Mouse (Mus musculus) layer of hippocampus, postnatal 25 days (tissue): ENCODE measurements around the gene Chmp3. TPM values are rescaled to one million over a fixed set of nuclear protein-coding genes. Genes with fewer than 3 reads are reported as not detected.

Source experiments
- DNase-seq, 2 experiments: peaks; one replicate each; pipeline ENCODE4 v3.0.0; 2022; ENCODE audit warnings: mixed read lengths in 2 of 2, low spot score in 1 of 2; ENCODE audit errors: extremely low spot score in 1 of 2
- total RNA-seq, 2 experiments: library from RNA; stranded (reverse); gene quantifications; 2 replicates each; pipeline ENCODE4 v1.2.3; 2021

Chmp3 gene
- total RNA-seq, 2 experiments from 2014 or later, result 83.6 to 97.4 TPM

- DNase-seq, result no peak
These were observed 64.2 kb downstream of the Chmp3 start for GRCm38 (mm10) chr6:71607756-71608155.

- DNase-seq, result no peak
These were observed 65.4 kb downstream of the Chmp3 start for GRCm38 (mm10) chr6:71608994-71609393.

- DNase-seq, result no peak
These were observed 66.4 kb downstream of the Chmp3 start for GRCm38 (mm10) chr6:71609968-71610367.

DNA sequence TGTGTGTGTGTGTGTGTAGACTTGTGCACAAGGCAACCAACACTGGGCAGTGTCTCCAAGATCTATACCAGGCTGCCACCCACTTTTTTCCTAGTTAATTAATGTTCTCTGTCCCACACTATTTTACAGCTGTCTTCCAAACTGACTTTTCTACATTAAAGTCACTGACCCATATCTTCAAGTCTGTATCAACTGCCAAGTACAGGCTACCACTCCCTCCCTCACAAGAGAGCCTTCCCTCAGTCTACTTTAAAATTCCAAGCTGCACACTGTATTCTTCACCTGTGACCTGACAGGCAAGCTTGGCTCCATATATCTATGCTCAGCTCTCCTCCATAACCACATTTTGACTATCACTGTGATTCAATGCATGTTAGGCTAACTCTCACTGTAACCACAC, 69.6 kb downstream of the Chmp3 start:
- DNase-seq, result no peak

- DNase-seq, result no peak
These were observed 73.4 kb downstream of the Chmp3 start for GRCm38 (mm10) chr6:71616959-71617358.

DNA sequence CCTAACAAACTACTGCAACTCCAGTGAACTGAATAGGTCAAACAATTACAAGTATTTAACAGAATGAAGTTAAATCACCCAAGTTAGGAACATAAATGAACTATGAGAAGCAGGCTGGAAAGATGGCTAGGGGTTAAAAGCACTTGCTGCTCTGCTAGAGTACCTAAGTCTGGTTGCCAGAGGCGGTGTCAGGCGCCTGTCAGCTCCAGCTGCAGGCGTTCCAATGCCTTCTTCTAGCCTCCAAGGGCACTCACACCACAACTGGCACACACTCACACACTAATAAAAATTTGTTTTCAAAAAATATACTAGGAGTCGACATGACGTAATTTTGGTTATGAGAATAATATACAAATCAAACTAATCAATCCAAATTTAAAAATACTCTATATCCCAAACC, 78.0 kb downstream of the Chmp3 start:
- no peak for DNase-seq

DNA sequence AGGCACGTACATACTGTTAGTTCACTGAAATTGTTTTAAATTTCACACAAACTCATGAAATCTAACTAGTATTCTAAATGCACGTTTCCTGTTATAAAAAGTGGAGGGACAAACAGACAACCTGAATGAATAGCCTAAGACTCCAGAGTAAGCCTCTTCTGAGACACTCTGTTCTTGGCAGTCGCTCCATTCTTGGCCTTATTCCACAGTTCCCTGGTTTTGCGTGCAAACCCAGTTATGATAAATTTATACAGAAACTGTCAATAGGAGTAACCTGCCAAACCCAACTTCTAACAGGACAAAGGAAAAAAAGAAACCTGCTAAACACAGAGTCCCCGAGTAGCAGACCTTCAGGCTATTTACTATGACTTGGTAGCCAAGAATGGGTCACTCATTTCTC, 78.4 kb downstream of the Chmp3 start:
- DNase-seq, result no peak

- no peak for DNase-seq
These were observed 81.1 kb downstream of the Chmp3 start for GRCm38 (mm10) chr6:71624723-71625122.

- DNase-seq, result no peak
These were observed 82.4 kb downstream of the Chmp3 start for GRCm38 (mm10) chr6:71625984-71626383.

DNA sequence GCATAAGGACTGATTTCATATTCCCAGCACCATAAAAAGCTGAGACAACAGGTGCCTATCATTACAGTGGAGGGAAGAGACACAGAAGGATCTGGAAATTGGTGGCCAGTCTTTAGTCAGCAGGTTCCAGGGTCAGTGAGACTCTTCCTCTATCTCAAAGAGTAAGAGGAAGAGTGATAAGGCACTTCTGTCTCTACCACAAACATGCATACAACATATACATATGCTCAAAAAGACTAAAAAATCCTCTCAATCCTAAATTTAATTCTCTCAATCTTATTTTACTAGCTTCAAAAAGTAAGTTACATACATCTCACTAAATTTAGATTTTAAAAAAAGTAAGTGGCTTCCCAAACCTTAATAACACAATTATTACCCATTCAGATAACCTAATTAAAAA, 83.7 kb downstream of the Chmp3 start:
- DNase-seq, result no peak

- DNase-seq, result no peak
These were observed 87.6 kb downstream of the Chmp3 start for GRCm38 (mm10) chr6:71631196-71631595.

DNA sequence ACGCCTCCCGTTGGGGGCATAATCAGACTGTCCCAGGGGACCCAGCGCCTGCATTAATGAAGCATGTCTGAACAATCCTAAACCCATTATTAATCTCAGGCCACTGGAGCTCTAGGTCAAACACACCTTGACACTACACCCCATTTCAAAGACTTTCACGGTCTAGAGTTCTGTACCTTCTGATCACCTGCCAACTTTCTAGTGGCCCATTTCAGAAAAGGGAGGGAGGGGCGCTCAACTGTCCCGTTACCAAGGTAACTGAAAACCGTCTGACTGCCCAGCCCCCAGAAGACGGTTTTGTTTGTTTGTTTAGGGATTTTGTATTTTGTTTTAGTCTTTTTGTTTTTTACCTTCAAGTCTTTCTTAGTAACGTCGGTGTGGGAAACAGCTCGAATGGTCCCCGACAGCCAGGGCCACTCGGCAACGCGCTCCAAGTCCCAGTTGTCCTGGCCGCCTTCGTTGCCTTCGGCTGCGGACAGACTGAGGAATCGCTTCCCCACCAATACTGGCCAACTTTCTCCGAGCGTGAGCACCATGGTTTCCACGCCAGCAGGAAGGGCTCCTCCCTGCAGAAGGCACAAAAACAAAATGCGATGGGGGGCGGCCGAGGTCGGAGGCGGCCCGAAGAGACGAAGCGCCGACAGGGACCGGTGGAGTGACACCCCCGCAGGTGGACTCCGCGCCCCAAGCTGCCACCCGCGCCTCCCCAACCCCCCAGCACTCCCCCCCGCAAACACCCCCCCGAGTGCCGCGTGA, 88.3 kb downstream of the Chmp3 start:
- DNase-seq, result peak; percentile 20 to 35

Other genes starting within 250 kb of the Chmp3 start
- 1 to 10 TPM in 1 of 2 experiments, under 1 TPM in 1; 0.96 to 1.6 TPM for gene Smyd1, start 221.6 kb upstream of the Chmp3 start, total RNA-seq
- not detected for gene Cd8b1, start 221.0 kb upstream of the Chmp3 start, total RNA-seq
- not detected for gene Cd8a, start 170.4 kb upstream of the Chmp3 start, total RNA-seq
- 10 to 100 TPM; 90.8 to 96.3 TPM for gene Rmnd5a, start 103.2 kb upstream of the Chmp3 start, total RNA-seq
- gene Rnf103, start 49.9 kb upstream of the Chmp3 start, total RNA-seq, result 10 to 100 TPM; 46.0 to 48.3 TPM
- 10 to 100 TPM; 35.1 to 38.5 TPM for gene Kdm3a, start 89.2 kb downstream of the Chmp3 start, total RNA-seq
- gene Reep1, start 163.8 kb downstream of the Chmp3 start, total RNA-seq, result 10 to 100 TPM; 79.8 to 83.3 TPM